Mouse (Mus musculus) C2C12 (cell line): Measurements from ENCODE around the gene Pgc. TPM values are rescaled to one million over a fixed set of nuclear protein-coding genes. Genes with fewer than 3 reads are reported as not detected.

Experiments
- H3K27me3 ChIP-seq: one replicate; pipeline ENCODE4 v1.6.1; 2011; ENCODE audit not compliant: control insufficient read depth, insufficient read depth, insufficient read length
- H3K36me3 ChIP-seq: one replicate; pipeline ENCODE4 v1.6.1; 2011; ENCODE audit not compliant: control insufficient read depth, insufficient read depth
- H3K4me3 ChIP-seq: one replicate; pipeline ENCODE4 v1.5.1; 2011; ENCODE audit warnings: mild to moderate bottlenecking, control low read depth; ENCODE audit not compliant: poor library complexity, insufficient read depth, severe bottlenecking
- H3K79me2 ChIP-seq: one replicate; pipeline ENCODE4 v1.6.1; 2011; ENCODE audit not compliant: control insufficient read depth, insufficient read depth
- H3K79me3 ChIP-seq: one replicate; pipeline ENCODE4 v1.6.1; 2011; ENCODE audit warnings: low read depth, control low read depth
- H3ac ChIP-seq: one replicate; pipeline ENCODE3; 2011; ENCODE audit warnings: low read depth; ENCODE audit not compliant: control insufficient read depth, insufficient read length
- CEBPB ChIP-seq: IDR thresholded peaks from one replicate; pipeline ENCODE4 v1.6.1; 2011; ENCODE audit warnings: low read depth, mild to moderate bottlenecking, control low read depth, moderate library complexity
- CTCF ChIP-seq: IDR thresholded peaks from one replicate; pipeline ENCODE4 v1.5.1; 2011; ENCODE audit not compliant: control insufficient read depth, insufficient read depth, insufficient read length
- FOSL1 ChIP-seq: IDR thresholded peaks from one replicate; pipeline ENCODE4 v1.8.0; 2011; ENCODE audit warnings: mild to moderate bottlenecking, low read length; ENCODE audit not compliant: poor library complexity, insufficient read depth, severe bottlenecking
- MAX ChIP-seq: IDR thresholded peaks from one replicate; pipeline ENCODE4 v1.6.1; 2011; ENCODE audit warnings: mild to moderate bottlenecking, control low read depth
- MYOD1 ChIP-seq: IDR thresholded peaks from one replicate; pipeline ENCODE4 v1.6.1; 2011; ENCODE audit warnings: low read depth; ENCODE audit not compliant: control insufficient read depth, insufficient read length
- MYOG ChIP-seq: IDR thresholded peaks from one replicate; pipeline ENCODE4 v1.6.1; 2011; ENCODE audit not compliant: control insufficient read depth, insufficient read length; ENCODE audit errors: extremely low read depth
- USF1 ChIP-seq: IDR thresholded peaks from one replicate; pipeline ENCODE4 v1.6.1; 2011; ENCODE audit warnings: low read depth, mild to moderate bottlenecking, control low read depth, moderate library complexity
- polyA plus RNA-seq: library from polyadenylated mRNA; unstranded; fragments of >200 nt; fragmentation: generic; extraction: Trizol; gene quantifications from one replicate; pipeline ENCODE4 v1.2.1, GENCODE M21; 2012; ENCODE audit warnings: missing spikeins

Gene Pgc
- polyA plus RNA-seq, 1 experiment: not detected

DNA sequence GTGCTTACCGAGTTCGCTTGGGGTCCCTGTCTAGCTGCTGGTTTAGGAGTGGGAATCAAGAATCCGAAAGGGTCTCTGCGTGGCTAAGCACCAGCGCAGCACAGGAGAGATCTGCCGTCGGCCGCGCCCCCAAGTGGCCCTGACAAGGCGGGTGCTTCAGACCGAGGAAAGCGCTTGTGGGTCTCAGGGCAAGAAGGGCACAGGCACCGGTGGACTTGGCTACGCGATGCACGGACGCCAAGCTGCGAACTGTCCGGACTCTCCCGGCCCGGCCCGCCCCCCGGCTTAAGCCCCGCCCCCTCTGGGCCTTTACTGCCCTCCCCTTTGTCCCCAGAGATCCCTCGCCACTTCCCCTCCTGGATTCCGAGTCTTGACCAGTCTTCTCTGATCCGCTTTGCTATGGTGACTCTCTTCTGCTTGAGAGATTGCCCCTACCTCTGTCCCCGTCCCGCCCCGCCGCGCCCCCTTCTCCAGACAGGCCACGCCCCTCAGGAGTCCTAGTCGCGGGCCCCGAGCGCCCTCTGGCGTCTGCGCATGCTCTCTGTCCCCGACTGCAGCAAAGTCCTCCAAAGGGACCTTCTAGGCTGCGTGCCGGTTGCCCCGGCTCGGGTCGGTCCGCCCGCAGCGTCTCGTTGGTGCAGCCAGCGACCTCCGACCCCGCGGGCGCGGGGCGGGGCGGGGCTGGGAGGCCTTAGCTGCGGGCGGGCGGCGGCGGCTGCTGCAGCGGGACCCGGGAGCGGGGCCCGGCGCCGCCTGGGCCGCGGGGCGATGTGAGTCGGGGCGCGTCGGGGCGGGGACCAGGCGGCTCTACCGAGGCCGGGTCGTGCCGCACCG lies 31.9 kb upstream of the Pgc start, which contains the start of gene Prickle4:
Gene Prickle4, minus strand, starts transcription at position 234 of the 834 bp plus-strand sequence.
- no peaks in the 10 kb centered on the region for H3K79me3 ChIP-seq
- TF ChIP-seq FOSL1 (no peak), CTCF (peak; percentile 91), MYOG (no peak), CEBPB (no peak), MYOD1 (no peak)
- no peaks in the 10 kb centered on the region for H3K36me3 ChIP-seq

DNA sequence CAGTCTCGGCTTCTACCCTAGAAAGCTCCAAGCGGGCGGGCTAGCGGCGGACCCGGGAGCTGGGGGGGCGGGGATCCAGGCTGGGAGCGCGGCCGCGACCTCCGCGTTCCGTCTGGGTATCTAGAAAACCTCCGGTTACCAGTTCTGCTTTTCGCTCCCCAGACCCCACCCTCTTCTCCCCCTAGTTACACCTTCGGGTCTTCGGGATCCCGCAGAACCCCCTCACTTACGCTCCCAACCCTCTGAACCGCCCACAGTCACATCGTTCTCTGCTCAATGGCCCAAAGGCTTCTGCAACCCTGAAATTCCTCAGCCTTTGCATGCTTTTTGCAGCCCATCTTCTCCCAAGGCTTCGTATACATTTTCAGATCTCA lies 31.3 kb upstream of the Pgc start:
- H3K27me3 ChIP-seq: no peaks in the 10 kb centered on the region
- peak overlapping the region; percentile 75 for H3ac ChIP-seq
- no peaks in the 10 kb centered on the region for H3K36me3 ChIP-seq
- no peaks in the 10 kb centered on the region for H3K79me3 ChIP-seq
- TF ChIP-seq CEBPB (no peak), MAX (no peak), FOSL1 (no peak), MYOG (no peak)
- no peaks in the 10 kb centered on the region for H3K79me2 ChIP-seq
- H3K4me3 ChIP-seq: peak overlapping the region; percentile 40

More for the DNA sequence above, 31.9 kb upstream of the Pgc start, which contains the start of gene Prickle4:
- Histone ChIP-seq H3K4me3 (peak within 1 kb of the TSS; percentile 40), H3K27me3 (no peaks in the 10 kb centered on the region), H3ac (peak within 1 kb of the TSS; percentile 75), H3K79me2 (no peaks in the 10 kb centered on the region)

DNA sequence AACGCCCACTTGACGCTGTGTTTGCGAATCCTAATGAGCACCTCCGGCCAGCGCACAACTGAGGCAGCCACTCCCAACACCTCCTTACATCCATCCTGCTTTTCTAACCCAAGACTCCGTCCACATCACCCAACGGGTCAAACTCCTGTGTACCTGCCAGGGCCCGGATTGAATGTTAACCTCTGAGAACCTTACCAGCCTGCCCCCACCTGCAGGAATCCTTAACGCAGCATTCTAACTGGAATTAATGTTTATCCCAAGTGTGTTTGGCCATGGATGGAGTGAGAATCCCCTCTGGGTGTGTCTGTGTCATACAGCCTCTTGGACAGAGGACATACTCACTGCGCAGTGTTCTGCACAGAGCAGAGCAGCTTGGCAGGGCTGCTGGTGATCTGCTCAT lies 28.5 kb upstream of the Pgc start:
- no peaks in the 10 kb centered on the region for H3K79me3 ChIP-seq
- H3K36me3 ChIP-seq: no peaks in the 10 kb centered on the region
- no peak overlapping the region for H3ac ChIP-seq
- H3K4me3 ChIP-seq: no peak overlapping the region
- no peaks in the 10 kb centered on the region for H3K79me2 ChIP-seq
- no peaks in the 10 kb centered on the region for H3K27me3 ChIP-seq
- no peak for TF ChIP-seq FOSL1
- no peak for TF ChIP-seq CEBPB
- no peak for TF ChIP-seq MYOD1
- no peak for TF ChIP-seq MYOG
- no peak for TF ChIP-seq MAX
- no peak for TF ChIP-seq USF1
- TF ChIP-seq CTCF: no peak

DNA sequence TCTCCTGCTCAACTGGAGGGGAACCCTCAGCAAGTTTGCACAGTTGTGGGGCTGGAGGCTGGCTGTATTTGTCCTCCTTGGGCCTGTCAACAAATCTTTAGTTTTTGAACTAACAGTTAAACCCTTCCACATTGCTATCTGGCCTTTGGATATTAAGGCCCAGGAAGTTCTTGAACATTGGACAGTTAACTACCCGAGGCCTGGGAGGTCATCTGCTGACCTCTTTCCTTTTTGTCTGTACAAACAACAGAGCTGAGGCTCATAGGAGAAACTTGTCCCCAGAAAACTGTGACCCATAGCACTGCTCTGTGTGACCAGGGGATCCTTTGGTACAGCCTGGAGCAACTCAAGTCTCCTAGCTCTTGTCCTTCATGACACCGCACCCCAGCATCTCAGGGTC lies 27.6 kb upstream of the Pgc start:
- H3ac ChIP-seq: no peak overlapping the region
- H3K79me2 ChIP-seq: no peaks in the 10 kb centered on the region
- TF ChIP-seq MYOD1 (no peak), CEBPB (no peak), FOSL1 (no peak), MYOG (no peak), USF1 (no peak), CTCF (no peak), MAX (no peak)
- H3K27me3 ChIP-seq: no peaks in the 10 kb centered on the region
- H3K36me3 ChIP-seq: no peaks in the 10 kb centered on the region
- no peaks in the 10 kb centered on the region for H3K79me3 ChIP-seq
- no peak overlapping the region for H3K4me3 ChIP-seq

DNA sequence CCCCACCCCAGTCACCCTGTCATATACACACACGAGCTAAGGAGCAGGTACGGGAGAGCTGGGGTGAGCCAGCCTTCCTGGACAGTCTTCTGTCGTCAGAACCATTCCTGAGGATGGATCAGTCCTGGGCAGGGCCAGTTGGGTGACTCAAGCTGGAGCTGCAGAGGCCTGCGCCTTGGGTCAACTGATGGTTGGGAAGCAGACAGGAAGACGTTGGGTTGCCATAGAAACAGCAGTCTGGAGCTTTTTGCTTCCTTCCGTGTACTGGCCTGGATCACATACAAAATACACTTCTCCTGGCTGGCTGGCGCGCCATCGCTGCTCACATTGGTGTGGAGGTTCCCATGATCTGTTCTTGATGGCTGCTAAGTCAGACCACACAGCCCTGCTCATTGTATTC lies 24.8 kb upstream of the Pgc start:
- H3K79me3 ChIP-seq: no peaks in the 10 kb centered on the region
- H3ac ChIP-seq: no peak overlapping the region
- H3K27me3 ChIP-seq: no peaks in the 10 kb centered on the region
- H3K79me2 ChIP-seq: no peaks in the 10 kb centered on the region
- no peaks in the 10 kb centered on the region for H3K36me3 ChIP-seq
- H3K4me3 ChIP-seq: no peak overlapping the region
- TF ChIP-seq CTCF (no peak), FOSL1 (no peak), MYOG (no peak), MYOD1 (no peak), CEBPB (no peak), MAX (no peak), USF1 (no peak)

DNA sequence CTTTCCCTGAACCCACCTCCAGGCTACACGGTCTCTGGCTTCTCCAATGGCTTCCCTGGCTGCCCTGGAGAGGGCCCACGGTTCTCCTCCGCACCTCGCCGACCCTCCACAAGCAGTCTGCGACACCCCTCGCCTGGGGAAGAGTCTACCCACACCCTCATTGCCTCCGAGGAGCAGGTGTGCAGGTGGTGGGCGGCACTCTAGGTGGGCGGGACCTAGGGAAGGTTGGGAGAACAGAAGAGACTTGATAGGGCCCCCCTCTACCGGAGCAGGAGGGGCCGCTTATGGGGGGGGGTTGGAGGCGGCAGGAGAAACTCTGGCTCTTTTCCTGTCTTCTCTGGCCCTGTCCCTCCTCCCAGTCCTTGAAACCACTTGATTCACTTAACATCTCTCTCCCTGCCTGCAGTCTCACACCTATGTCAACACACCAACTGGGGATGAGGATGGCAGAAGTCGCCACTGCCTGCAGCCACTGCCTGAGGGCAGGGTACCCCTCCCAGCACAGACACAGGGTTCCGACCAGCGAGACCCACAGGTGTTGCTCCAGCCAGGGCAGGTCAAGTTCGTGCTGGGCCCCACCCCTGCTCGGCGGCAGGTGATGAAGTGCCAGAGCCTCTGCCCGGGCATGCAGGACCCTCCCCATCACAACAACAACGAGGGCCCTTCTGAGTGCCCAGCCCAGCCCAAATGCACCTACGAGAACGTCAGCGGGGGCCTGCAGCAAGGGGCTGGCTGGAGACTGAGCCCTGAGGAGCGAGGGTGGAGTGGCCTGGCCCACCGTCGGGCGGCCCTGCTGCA lies 23.9 kb upstream of the Pgc start:
- Histone ChIP-seq H3K79me2 (no peaks in the 10 kb centered on the region), H3K79me3 (no peaks in the 10 kb centered on the region), H3K27me3 (no peaks in the 10 kb centered on the region), H3K4me3 (no peak overlapping the region), H3K36me3 (no peaks in the 10 kb centered on the region), H3ac (no peak overlapping the region)
- TF ChIP-seq CEBPB (no peak), FOSL1 (no peak), MYOG (no peak), CTCF (no peak), MAX (no peak), MYOD1 (no peak), USF1 (no peak)
